Mouse (Mus musculus): Measurements from ENCODE around the gene Hsd17b3. TPM values are rescaled to one million over a fixed set of nuclear protein-coding genes. Genes with fewer than 3 reads are reported as not detected.

Gene Hsd17b3
- polyA plus RNA-seq, 1 experiment: not detected

DNA sequence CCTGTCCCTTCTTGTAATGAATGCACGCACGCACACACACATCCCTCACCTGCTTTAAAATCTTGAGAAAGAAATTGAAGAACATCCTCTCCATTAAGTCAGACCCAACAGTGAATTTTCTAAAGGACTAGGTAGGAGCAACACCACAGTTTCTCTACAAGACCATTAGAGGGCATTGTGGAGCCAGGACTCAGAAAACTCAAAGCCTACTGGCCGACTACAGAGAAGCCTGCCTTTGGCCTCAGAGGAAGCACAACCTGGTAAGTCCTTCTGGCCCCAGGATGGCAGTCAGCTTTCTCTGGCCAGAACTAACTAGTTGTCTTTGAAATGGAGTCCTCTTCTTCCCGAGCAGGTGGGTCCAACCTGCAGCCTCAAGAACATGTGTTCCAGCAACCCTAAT, 38.1 kb downstream of the Hsd17b3 start:
- TF ChIP-seq POLR2A (IDR thresholded peaks at IDR 0.05; ENCODE audit: borderline replicate concordance, insufficient read depth, low read length) (no peak), CTCF (IDR thresholded peaks at IDR 0.05; ENCODE audit: borderline replicate concordance, insufficient read depth, low read depth, low read length) (no peak)
- no peak overlapping the region for H3K27ac ChIP-seq (ENCODE audit: insufficient read depth, low read length)
- H3K4me1 ChIP-seq (ENCODE audit: control insufficient read depth, insufficient read depth, low read length): no peaks in the 10 kb centered on the region
- H3K27me3 ChIP-seq (ENCODE audit: control insufficient read depth, insufficient read depth, low read length): no peaks in the 10 kb centered on the region
- no peak overlapping the region for H3K4me3 ChIP-seq (replicated peaks; ENCODE audit: insufficient read depth, low read depth, low read length)
- no peak for DNase-seq
- 71% methylated on average over 4 of the region's 4 CpGs for WGBS

DNA sequence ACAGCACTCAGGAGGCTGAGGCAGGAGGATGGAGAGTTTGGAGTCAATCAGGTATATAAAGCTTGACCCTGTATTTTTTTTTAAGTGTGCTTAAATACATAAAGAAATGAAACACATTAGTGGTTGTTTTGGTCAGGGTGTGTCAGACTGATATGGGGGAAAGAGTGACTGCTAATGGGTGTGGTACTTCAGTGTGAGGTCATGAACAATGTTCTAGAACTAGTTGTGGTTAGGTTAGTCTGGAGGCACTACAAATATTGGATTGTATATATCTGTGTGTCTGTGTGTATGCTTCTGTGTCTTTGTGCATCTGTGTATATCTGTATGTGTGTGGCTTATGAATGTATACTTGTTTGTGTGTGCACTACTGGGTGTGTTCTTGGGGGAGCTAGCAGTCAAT, 39.5 kb downstream of the Hsd17b3 start:
- no peak overlapping the region for H3K27ac ChIP-seq (ENCODE audit: insufficient read depth, low read length)
- H3K4me1 ChIP-seq (ENCODE audit: control insufficient read depth, insufficient read depth, low read length): no peaks in the 10 kb centered on the region
- no peak for TF ChIP-seq CTCF (IDR thresholded peaks at IDR 0.05; ENCODE audit: borderline replicate concordance, insufficient read depth, low read depth, low read length)
- TF ChIP-seq POLR2A (IDR thresholded peaks at IDR 0.05; ENCODE audit: borderline replicate concordance, insufficient read depth, low read length): no peak
- no peak overlapping the region for H3K4me3 ChIP-seq (replicated peaks; ENCODE audit: insufficient read depth, low read depth, low read length)
- no peaks in the 10 kb centered on the region for H3K27me3 ChIP-seq (ENCODE audit: control insufficient read depth, insufficient read depth, low read length)
- no peak for DNase-seq

DNA sequence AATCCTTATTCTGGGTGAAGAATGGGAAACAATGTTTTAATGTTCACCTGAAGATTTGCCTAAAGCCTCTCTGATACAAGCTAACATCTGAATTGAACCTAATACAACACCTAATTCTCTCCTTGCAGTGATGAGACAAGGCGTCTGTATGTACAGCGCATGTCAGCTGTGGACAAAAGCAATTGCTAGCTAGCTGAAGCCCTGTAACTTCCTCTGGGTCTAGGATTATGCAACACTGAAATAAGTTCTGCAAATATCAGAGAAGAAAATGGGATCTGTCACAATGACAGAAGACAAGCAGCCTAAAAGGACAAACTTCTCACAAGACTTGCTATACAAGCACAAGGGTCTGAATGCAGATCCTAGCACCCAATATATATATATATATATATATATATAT, 40.6 kb downstream of the Hsd17b3 start:
- DNase-seq: no peak
- Histone ChIP-seq H3K4me1 (ENCODE audit: control insufficient read depth, insufficient read depth, low read length) (no peaks in the 10 kb centered on the region), H3K27ac (ENCODE audit: insufficient read depth, low read length) (no peak overlapping the region), H3K4me3 (replicated peaks; ENCODE audit: insufficient read depth, low read depth, low read length) (no peak overlapping the region), H3K27me3 (ENCODE audit: control insufficient read depth, insufficient read depth, low read length) (no peaks in the 10 kb centered on the region)
- TF ChIP-seq POLR2A (IDR thresholded peaks at IDR 0.05; ENCODE audit: borderline replicate concordance, insufficient read depth, low read length) (no peak), CTCF (IDR thresholded peaks at IDR 0.05; ENCODE audit: borderline replicate concordance, insufficient read depth, low read depth, low read length) (no peak)
- 93% methylated on average over 2 of the region's 2 CpGs for WGBS

DNA sequence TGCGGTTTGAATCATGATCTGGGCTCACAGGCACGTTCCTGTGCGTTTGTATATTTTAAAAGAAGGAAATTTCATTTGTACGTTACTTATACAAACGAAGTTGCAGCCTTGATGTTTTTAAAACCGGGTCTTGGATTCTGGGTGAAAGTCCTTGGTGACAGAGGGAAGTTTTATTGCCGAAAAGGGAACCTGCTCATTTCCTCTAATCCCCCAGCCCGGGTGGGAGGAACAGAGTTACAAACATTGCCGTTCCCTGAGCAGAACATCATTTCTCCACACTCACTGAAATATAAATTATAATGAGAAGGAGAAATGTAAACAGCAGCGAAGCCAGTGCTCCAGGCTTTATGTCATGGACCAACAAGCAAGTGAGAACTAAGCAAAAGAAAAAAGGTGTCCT, 49.1 kb downstream of the Hsd17b3 start:
- H3K4me1 ChIP-seq (ENCODE audit: control insufficient read depth, insufficient read depth, low read length): peaks cover 2% of the 10 kb centered on the region; the same call in 1 of the 2 replicates
- H3K27ac ChIP-seq (ENCODE audit: insufficient read depth, low read length): no peak overlapping the region
- H3K27me3 ChIP-seq (ENCODE audit: control insufficient read depth, insufficient read depth, low read length): no peaks in the 10 kb centered on the region
- no peak for TF ChIP-seq POLR2A (IDR thresholded peaks at IDR 0.05; ENCODE audit: borderline replicate concordance, insufficient read depth, low read length)
- TF ChIP-seq CTCF (IDR thresholded peaks at IDR 0.05; ENCODE audit: borderline replicate concordance, insufficient read depth, low read depth, low read length): no peak
- no peak for DNase-seq
- no peak overlapping the region for H3K4me3 ChIP-seq (replicated peaks; ENCODE audit: insufficient read depth, low read depth, low read length)
- 86% methylated on average over 10 of the region's 10 CpGs for WGBS

DNA sequence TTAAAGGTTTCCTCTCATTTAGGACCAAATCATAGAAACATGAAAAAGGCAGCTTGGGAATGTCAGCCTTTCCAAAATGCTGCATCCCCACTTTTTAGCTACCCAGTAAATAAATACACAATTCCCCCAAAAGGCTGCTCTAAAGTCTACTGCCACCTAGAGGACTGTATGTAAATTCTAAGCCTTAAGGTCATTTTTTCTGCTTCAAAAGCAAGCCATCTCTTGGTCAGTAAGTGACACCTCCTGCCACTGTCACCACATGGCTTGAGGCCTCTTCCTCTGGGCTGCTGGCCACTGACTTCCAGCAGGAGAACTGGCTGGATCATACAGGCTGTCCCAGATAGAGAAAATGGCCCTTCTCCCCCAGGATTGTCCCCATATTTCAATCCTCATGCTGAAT, 50.9 kb downstream of the Hsd17b3 start:
- Histone ChIP-seq H3K4me3 (replicated peaks; ENCODE audit: insufficient read depth, low read depth, low read length) (no peak overlapping the region), H3K27ac (ENCODE audit: insufficient read depth, low read length) (no peak overlapping the region; the same call in 1 of the 2 replicates), H3K4me1 (ENCODE audit: control insufficient read depth, insufficient read depth, low read length) (peaks cover 2% of the 10 kb centered on the region; the same call in 1 of the 2 replicates), H3K27me3 (ENCODE audit: control insufficient read depth, insufficient read depth, low read length) (no peaks in the 10 kb centered on the region)
- DNase-seq: peak in 1 of 2 experiments; percentile 41
- no peak for TF ChIP-seq POLR2A (IDR thresholded peaks at IDR 0.05; ENCODE audit: borderline replicate concordance, insufficient read depth, low read length)
- 0 out of 2 replicates have a peak, but pooled peaks have one; percentile 18 for TF ChIP-seq CTCF (IDR thresholded peaks at IDR 0.05; ENCODE audit: borderline replicate concordance, insufficient read depth, low read depth, low read length)

DNA sequence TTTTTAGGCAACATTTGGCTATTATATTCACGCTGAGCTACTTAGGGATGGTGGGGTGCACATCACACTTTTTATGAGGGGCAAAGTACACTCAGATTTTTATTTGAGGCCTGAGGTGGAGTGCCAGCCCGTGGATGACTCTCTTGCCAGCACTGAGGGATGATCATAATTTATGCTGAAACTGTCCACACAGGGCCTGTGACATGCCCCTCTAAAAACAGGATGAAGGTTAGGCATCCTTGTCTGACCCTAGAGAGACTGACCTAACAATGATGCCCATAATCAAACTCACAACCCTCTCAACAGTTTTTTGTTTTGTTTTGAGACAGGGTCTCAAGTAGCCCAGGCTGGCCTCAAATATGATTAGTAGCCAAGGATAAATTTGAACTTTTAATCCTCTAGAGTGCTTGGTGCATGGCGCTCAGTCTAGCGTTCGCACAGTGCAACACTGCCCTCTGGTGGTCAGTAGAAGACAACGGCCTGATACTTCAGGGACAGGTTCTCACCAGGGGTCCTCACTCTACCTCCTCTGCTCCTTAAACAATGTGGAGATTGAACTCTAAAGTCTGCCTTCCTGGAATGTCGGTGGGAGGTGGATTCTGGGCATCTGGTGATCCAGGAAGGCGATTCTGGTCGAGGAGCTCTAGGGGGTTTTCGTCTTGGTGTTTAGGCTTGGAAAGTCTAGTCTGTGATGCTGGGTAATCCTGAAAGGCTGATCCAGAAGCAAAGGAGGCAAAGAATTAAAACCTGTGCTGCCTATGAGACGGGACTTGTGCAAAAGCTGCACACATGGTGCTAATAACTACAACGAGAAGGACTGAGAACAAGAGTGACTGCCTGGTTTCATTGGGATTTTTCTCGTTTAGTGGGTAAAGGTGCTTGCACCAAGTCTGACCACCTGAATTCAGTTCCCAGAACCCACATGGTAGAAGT, 52.7 kb downstream of the Hsd17b3 start:
- DNase-seq: peak; percentile 64 to 70
- peak; percentile 96 for TF ChIP-seq CTCF (IDR thresholded peaks at IDR 0.05; ENCODE audit: borderline replicate concordance, insufficient read depth, low read depth, low read length)
- TF ChIP-seq POLR2A (IDR thresholded peaks at IDR 0.05; ENCODE audit: borderline replicate concordance, insufficient read depth, low read length): no peak
- 32% methylated on average over 13 of the region's 13 CpGs for WGBS
- Histone ChIP-seq H3K4me3 (replicated peaks; ENCODE audit: insufficient read depth, low read depth, low read length) (no peak overlapping the region), H3K27ac (ENCODE audit: insufficient read depth, low read length) (no peak overlapping the region), H3K4me1 (ENCODE audit: control insufficient read depth, insufficient read depth, low read length) (peaks cover 2% of the 10 kb centered on the region; the same call in 1 of the 2 replicates), H3K27me3 (ENCODE audit: control insufficient read depth, insufficient read depth, low read length) (no peaks in the 10 kb centered on the region)

DNA sequence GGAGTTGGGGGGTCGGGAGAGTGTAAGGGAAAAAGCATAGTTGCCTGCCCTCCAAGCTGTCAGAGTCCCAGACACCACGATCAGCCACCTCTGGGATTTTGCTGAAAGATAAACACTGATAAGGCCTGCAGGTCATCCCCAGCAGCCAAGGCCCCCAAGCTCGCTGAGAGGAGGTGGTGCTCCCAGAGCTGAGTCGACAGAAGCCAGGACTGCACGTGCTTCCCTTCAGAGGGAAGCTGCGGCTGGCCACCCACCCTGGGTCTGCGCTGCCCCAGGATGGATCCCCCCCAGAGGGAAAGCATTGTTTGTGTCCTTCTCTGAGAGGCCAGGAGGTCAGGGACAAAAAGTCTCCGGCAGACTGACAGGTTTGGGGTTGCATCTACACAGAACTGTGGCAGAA, 54.0 kb downstream of the Hsd17b3 start:
- Histone ChIP-seq H3K4me1 (ENCODE audit: control insufficient read depth, insufficient read depth, low read length) (peaks cover 2% of the 10 kb centered on the region; the same call in 1 of the 2 replicates), H3K27me3 (ENCODE audit: control insufficient read depth, insufficient read depth, low read length) (no peaks in the 10 kb centered on the region), H3K27ac (ENCODE audit: insufficient read depth, low read length) (no peak overlapping the region), H3K4me3 (replicated peaks; ENCODE audit: insufficient read depth, low read depth, low read length) (no peak overlapping the region)
- DNase-seq: no peak
- TF ChIP-seq POLR2A (IDR thresholded peaks at IDR 0.05; ENCODE audit: borderline replicate concordance, insufficient read depth, low read length): no peak
- 67% methylated on average over 8 of the region's 8 CpGs for WGBS

DNA sequence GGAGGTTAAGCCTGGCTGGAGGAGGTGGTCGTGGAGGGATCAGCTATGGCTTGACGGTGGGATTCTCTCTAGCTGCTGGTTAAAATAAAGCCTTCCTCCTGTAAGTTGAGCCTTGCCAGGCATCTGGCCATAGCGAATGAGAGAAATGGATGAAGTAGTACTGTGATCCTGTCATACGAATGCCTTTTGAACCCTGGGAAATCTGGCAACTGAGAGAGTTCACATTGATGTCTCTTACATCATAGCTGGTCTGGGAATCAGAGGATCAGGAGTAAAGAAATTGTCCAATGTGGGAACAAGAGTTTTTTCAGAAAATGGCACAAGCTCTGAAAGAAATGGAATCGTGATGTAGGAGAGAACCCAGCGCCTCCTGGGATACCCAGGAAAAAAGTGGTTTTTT, 55.1 kb downstream of the Hsd17b3 start:
- DNase-seq: no peak
- TF ChIP-seq CTCF (IDR thresholded peaks at IDR 0.05; ENCODE audit: borderline replicate concordance, insufficient read depth, low read depth, low read length) (no peak), POLR2A (IDR thresholded peaks at IDR 0.05; ENCODE audit: borderline replicate concordance, insufficient read depth, low read length) (no peak)
- no peak overlapping the region for H3K27ac ChIP-seq (ENCODE audit: insufficient read depth, low read length)
- 89% methylated on average over 6 of the region's 6 CpGs for WGBS
- H3K27me3 ChIP-seq (ENCODE audit: control insufficient read depth, insufficient read depth, low read length): no peaks in the 10 kb centered on the region
- no peak overlapping the region for H3K4me3 ChIP-seq (replicated peaks; ENCODE audit: insufficient read depth, low read depth, low read length)
- peaks cover 2% of the 10 kb centered on the region; the same call in 1 of the 2 replicates for H3K4me1 ChIP-seq (ENCODE audit: control insufficient read depth, insufficient read depth, low read length)

Measured in cerebellum, adult 2 months (tissue).